Mouse (Mus musculus) neural tube, embryonic 12.5 days (tissue): Measurements from ENCODE around the gene Ncf1. TPM values are rescaled to one million over a fixed set of nuclear protein-coding genes. Genes with fewer than 3 reads are reported as not detected.

Experiments
- ATAC-seq: fragments of 200-750 bp; cut with Nextera tagmentation; 2 replicates; pipeline ENCODE4 v1.8.0; 2017; ENCODE audit warnings: low read depth, mild to moderate bottlenecking, moderate TSS enrichment, moderate library complexity; ENCODE audit not compliant: low FRiP score
- H3K27ac ChIP-seq: fragments of 300-500 bp; sonication (generic); 2 replicates; pipeline ENCODE4 v1.5.1; 2016
- H3K27me3 ChIP-seq: fragments of 300-500 bp; sonication (generic); replicated peaks from 2 replicates; pipeline ENCODE4 v1.6.1; 2016; ENCODE audit warnings: mild to moderate bottlenecking
- H3K36me3 ChIP-seq: fragments of 300-500 bp; sonication (generic); 2 replicates; pipeline ENCODE4 v1.6.1; 2016; ENCODE audit warnings: mild to moderate bottlenecking
- H3K4me1 ChIP-seq: fragments of 300-500 bp; sonication (generic); 2 replicates; pipeline ENCODE4 v1.6.1; 2016
- H3K4me2 ChIP-seq: fragments of 300-500 bp; sonication (generic); replicated peaks from 2 replicates; pipeline ENCODE4 v1.6.1; 2016; ENCODE audit warnings: mild to moderate bottlenecking
- H3K4me3 ChIP-seq: fragments of 300-500 bp; sonication (generic); 2 replicates; pipeline ENCODE4 v1.5.1; 2016
- H3K9ac ChIP-seq: fragments of 300-500 bp; sonication (generic); 2 replicates; pipeline ENCODE4 v1.6.1; 2016; ENCODE audit warnings: mild to moderate bottlenecking
- H3K9me3 ChIP-seq: fragments of 300-500 bp; sonication (generic); 2 replicates; pipeline ENCODE4 v1.6.1; 2016; ENCODE audit warnings: mild to moderate bottlenecking
- WGBS: fragments of 180-500 bp; shearing (Covaris S2); methylation state at CpG from one replicate; pipeline ENCODE4 v1.1.7; 2016; 5-methylcytosine and 5-hydroxymethylcytosine counted together
- polyA plus RNA-seq: library from polyadenylated mRNA; unstranded; fragments of >200 nt; fragmentation: Nextera tagmentation; extraction: Ambion mirVana; gene quantifications from 2 replicates; pipeline ENCODE4 v1.2.1, GENCODE M21; 2016

The Ncf1 gene
- polyA plus RNA-seq, 1 experiment from 2014 or later: 3.5 TPM

DNA sequence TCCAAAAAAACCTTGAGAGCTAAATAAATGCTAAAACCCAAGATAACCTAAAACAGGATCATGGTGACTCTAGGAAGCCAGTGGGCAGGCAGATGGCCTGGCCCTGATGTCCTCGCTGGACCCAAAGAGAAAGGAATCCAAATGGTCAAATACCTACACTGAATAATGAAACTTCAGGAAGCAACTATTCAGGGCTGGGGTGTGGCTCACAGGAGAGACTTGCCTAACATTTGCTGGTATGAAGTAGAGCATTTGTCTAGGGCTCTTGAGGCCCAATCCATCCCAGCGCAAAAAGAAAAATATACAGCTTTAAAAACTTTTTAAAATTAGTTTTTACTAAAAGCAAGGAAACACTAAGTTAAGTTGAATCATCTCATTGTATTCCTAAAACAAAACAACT is 29.5 kb upstream of the Ncf1 start:
- WGBS: 94% methylated on average over 2 of the region's 2 CpGs
- no peaks in the 10 kb centered on the region for H3K9me3 ChIP-seq
- no peaks in the 10 kb centered on the region for H3K27me3 ChIP-seq
- peaks cover 97% of the 10 kb centered on the region for H3K36me3 ChIP-seq
- H3K27ac ChIP-seq: no peak overlapping the region
- no peak overlapping the region for H3K9ac ChIP-seq
- ATAC-seq: no peak
- H3K4me3 ChIP-seq: no peak overlapping the region
- H3K4me2 ChIP-seq: no peak overlapping the region
- no peaks in the 10 kb centered on the region for H3K4me1 ChIP-seq

DNA sequence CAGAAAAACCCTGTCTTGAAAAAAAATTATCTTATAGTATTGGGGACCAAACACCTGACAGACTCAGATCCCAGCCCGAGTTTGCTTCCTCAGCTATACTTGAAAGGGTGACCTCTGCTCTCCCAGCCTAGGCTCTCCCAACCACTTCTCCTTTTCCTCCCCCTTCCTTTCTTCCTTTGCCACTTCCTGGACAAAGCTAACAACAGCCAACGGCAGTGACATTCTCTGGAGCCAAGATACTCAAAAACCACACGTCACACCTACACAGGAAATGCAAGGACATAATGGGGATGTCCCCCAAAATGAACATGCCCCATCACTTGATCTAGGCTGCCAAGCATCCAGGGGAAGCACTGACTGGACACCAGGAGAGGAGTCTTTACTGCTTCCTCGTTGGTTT is 29.0 kb upstream of the Ncf1 start:
- no peaks in the 10 kb centered on the region for H3K27me3 ChIP-seq
- H3K36me3 ChIP-seq: peaks cover 97% of the 10 kb centered on the region
- no peak overlapping the region for H3K9ac ChIP-seq
- ATAC-seq: no peak
- H3K4me3 ChIP-seq: no peak overlapping the region
- no peaks in the 10 kb centered on the region for H3K4me1 ChIP-seq
- H3K27ac ChIP-seq: no peak overlapping the region
- 84% methylated on average over 4 of the region's 4 CpGs for whole genome bisulfite sequencing
- no peak overlapping the region for H3K4me2 ChIP-seq
- no peaks in the 10 kb centered on the region for H3K9me3 ChIP-seq

DNA sequence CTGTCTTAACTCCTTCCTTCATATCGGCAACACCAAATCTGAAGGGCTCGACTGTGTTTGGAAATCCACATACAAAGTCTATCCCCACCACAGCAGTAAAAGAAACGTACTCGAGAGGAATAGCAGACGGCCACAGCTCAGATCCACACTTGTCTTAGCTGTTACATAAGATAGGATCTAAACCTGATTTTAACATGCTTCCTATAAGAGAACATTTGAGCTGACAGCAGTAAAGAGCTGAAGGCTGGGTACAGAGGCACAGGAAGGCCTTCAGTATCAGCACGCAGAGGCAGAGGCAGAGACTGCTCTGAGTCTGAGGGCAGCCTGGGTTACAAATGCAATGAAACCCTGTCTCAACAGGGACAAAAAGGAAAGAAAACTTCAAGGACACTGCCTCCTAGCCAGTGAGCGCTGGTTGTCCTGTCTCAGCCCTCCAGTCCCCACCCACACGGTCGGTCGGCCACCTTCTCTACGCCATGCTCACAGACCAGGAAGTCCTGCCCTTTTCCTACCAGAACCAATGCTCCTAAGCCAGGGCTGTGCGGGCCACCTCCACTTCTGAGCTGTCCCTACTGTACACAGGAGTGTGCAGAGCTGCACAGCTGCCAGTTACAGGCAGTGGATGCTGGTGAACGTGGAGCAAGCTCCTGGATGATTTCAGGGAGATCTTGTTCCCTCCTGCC is 28.1 kb upstream of the Ncf1 start:
- Histone ChIP-seq H3K9me3 (no peaks in the 10 kb centered on the region), H3K27me3 (no peaks in the 10 kb centered on the region), H3K9ac (no peak overlapping the region), H3K4me3 (no peak overlapping the region), H3K4me2 (no peak overlapping the region), H3K36me3 (peaks cover 97% of the 10 kb centered on the region), H3K27ac (no peak overlapping the region), H3K4me1 (no peaks in the 10 kb centered on the region)
- WGBS: 92% methylated on average over 13 of the region's 13 CpGs
- ATAC-seq: no peak

DNA sequence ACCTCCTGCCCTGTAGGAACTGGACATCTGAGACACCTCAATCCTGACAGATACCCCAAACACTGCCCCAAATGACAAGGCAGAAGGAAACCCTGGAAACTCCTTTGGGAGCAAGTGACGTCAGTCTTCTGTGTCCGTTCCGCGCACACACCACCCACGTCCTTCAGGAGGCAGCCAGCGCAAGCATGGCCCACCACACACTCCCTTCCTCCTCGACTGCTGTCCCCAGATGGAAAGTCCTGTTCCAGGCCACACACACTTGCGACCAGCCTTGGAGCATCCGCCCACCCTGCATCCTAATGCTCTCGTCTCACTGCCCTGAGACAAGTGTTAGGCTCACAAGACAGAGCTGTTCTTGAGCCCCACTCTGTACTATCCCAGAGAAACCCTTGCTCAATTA is 25.9 kb upstream of the Ncf1 start:
- Histone ChIP-seq H3K4me1 (no peaks in the 10 kb centered on the region), H3K27me3 (no peaks in the 10 kb centered on the region), H3K27ac (no peak overlapping the region), H3K9me3 (no peaks in the 10 kb centered on the region), H3K36me3 (peaks cover 96% of the 10 kb centered on the region), H3K4me2 (no peak overlapping the region), H3K4me3 (no peak overlapping the region), H3K9ac (no peak overlapping the region)
- ATAC-seq: no peak
- 93% methylated on average over 10 of the region's 10 CpGs for WGBS

DNA sequence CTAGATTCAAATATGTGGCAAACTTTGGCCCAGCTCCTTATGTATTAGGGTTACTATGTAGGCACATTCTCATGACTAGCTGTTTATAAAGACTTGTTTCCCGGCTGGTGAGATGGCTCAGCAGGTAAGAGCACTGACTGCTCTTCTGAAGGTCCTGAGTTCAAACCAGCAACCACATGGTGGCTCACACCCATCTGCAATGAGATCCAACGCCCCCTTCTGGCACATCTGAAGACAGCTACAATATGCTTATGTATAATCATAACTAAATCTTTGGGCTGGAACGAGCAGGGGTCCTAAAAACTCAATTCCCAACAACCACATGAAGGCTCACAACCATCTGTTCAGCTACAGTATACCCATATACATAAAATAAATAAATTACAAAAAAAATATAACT is 24.4 kb upstream of the Ncf1 start:
- Histone ChIP-seq H3K4me1 (no peaks in the 10 kb centered on the region), H3K27ac (no peak overlapping the region), H3K4me2 (no peak overlapping the region), H3K9ac (no peak overlapping the region), H3K9me3 (no peaks in the 10 kb centered on the region), H3K4me3 (no peak overlapping the region), H3K36me3 (peaks cover 94% of the 10 kb centered on the region), H3K27me3 (no peaks in the 10 kb centered on the region)
- 78% methylated on average over 3 of the region's 3 CpGs for WGBS
- ATAC-seq: no peak

DNA sequence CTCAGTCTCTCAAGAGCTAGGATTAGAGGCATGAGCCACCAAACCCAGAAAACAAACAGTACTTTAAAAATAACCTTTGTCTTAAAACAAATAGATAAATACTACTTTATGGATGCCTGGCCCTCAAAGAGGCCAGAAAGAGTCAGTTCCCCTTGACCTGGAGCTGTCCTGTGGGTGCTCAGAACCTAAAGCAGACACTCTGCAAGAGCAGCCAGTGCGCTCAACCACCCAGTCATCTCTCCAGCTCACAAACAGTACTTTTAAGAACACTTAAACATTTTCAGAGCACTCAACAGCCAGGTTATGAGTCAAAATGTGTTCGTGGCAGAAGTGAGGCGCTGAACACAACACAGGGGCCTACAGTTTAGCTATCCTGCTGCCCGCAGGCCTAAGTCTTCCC is 21.7 kb upstream of the Ncf1 start:
- Histone ChIP-seq H3K4me3 (no peak overlapping the region), H3K9me3 (no peaks in the 10 kb centered on the region), H3K4me1 (no peaks in the 10 kb centered on the region), H3K4me2 (no peak overlapping the region), H3K36me3 (peaks cover 97% of the 10 kb centered on the region), H3K27ac (no peak overlapping the region), H3K27me3 (no peaks in the 10 kb centered on the region), H3K9ac (no peak overlapping the region)
- WGBS: 98% methylated on average over 4 of the region's 4 CpGs
- no peak for ATAC-seq

DNA sequence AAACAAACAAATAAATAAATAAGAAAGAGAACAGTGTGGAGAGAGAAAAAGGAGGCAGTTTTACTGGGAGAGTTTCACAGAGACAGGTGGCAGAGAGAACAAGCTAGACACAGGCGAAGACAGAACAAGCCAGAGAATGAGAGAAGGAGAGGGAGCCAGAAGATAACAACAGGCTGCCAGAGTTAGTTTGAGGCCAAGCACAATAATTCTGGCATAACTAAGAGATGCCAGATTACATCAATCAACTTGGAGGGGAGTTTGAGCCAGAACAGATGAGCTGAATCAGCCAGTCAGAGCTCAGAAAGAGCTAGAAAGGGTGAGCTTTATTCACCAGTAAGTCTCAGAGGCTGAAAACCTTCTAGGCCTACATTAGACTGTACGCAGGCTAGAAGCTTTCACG is 21.2 kb upstream of the Ncf1 start:
- ATAC-seq: no peak
- Histone ChIP-seq H3K4me1 (no peaks in the 10 kb centered on the region), H3K9me3 (no peaks in the 10 kb centered on the region), H3K27ac (no peak overlapping the region), H3K27me3 (no peaks in the 10 kb centered on the region), H3K9ac (no peak overlapping the region), H3K4me2 (no peak overlapping the region), H3K36me3 (peaks cover 97% of the 10 kb centered on the region), H3K4me3 (no peak overlapping the region)
- 94% methylated on average over 3 of the region's 3 CpGs for WGBS

DNA sequence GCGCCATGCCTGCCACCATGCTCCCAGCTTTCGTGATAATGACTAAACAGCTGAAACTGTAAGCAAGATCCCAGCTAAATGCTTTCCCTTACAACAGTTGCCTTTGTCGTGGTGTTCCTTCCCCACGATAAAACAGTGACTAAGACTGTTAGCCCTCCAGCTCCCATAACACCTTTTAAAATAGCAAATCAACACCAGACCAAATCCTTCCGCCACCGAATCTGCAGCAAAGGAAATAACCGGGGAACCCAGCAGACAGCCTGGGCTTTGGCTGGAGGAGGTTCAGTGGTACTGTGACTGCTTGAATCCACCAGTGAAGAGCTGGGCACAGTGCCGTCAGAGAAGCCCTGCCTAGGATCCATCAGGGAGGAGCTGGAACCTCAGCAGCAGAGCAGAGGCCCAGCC is 19.8 kb upstream of the Ncf1 start:
- no peaks in the 10 kb centered on the region for H3K4me1 ChIP-seq
- H3K9me3 ChIP-seq: no peaks in the 10 kb centered on the region
- H3K27ac ChIP-seq: no peak overlapping the region
- H3K9ac ChIP-seq: no peak overlapping the region
- peaks cover 97% of the 10 kb centered on the region for H3K36me3 ChIP-seq
- no peak overlapping the region for H3K4me3 ChIP-seq
- H3K27me3 ChIP-seq: no peaks in the 10 kb centered on the region
- ATAC-seq: no peak
- WGBS: 96% methylated on average over 8 of the region's 8 CpGs
- H3K4me2 ChIP-seq: no peak overlapping the region

DNA sequence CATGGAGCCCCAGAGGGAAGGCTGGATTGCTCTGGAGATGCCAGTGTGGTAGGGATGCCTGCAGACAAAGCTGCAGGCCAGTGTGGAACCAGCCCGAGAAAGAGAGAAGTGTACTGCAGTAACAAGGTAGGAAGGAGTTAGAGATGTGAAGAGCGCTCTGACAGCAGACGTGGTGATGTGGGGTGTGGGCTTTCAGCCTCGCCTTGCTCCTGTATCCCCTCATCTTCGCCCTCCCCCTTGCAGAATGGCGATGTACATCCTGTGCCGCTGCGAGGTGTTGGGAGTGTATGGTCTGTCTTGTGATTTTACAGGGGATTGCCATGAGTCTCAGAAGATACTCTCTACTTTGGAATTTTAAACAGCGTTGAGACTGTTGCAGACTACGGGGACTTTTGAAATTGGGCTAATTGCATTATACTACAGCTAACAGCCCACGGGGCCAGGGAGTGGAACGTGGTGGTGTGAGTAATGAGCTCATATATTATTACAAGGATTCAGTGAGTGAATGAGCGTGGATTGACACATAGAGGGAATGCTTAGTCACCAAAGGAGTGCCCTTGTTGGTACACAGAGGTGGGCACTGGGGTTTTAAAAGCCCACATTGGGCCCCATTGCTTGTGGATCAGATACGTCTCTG is 19.3 kb upstream of the Ncf1 start:
- no peak overlapping the region for H3K4me3 ChIP-seq
- ATAC-seq: no peak
- H3K9ac ChIP-seq: no peak overlapping the region
- H3K9me3 ChIP-seq: no peaks in the 10 kb centered on the region
- WGBS: 94% methylated on average over 14 of the region's 14 CpGs
- no peaks in the 10 kb centered on the region for H3K4me1 ChIP-seq
- peaks cover 97% of the 10 kb centered on the region for H3K36me3 ChIP-seq
- H3K27me3 ChIP-seq: no peaks in the 10 kb centered on the region
- H3K4me2 ChIP-seq: no peak overlapping the region
- no peak overlapping the region for H3K27ac ChIP-seq

DNA sequence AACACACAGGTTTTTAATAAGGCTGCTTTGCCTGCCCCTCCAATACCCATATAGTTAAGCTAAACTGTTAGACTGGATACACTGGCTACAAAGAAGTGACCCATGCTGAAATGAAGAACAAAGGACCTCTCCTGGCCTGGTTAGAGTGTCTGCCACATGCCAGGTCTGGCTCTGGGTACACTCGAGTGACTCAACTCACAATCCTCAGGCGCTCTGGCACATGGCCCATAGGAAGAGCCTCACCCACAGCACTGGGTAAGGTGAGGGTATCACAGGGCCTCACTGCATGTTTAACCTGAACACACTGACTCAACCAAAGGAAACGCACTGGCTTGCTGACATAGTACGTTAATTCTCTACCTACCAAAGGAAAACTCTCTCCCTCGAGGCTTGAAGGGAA is 16.7 kb upstream of the Ncf1 start:
- H3K9me3 ChIP-seq: no peaks in the 10 kb centered on the region
- peaks cover 97% of the 10 kb centered on the region for H3K36me3 ChIP-seq
- no peaks in the 10 kb centered on the region for H3K27me3 ChIP-seq
- no peak overlapping the region for H3K9ac ChIP-seq
- ATAC-seq: no peak
- H3K4me2 ChIP-seq: no peak overlapping the region
- WGBS: 94% methylated on average over 5 of the region's 5 CpGs
- H3K4me3 ChIP-seq: no peak overlapping the region
- H3K27ac ChIP-seq: no peak overlapping the region
- H3K4me1 ChIP-seq: no peaks in the 10 kb centered on the region

DNA sequence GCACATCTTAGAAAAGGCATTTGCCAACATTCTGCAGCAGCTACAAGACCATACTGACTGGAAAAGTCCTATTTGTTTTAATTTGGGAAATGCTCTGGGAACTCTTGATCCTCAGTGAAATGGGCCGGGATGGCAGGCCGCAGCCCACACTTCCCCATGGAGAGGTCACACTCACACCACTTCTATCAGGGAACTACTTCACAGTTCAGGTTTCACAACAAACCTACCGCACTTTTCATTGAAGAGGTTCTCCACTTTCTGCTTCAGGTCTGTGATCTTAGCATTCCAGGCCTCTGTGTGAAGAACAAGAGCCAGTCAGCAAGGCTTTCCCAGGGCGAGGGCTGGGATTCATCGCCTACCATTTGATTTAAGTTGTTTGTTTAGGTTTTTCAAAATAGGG is 15.5 kb upstream of the Ncf1 start:
- Histone ChIP-seq H3K9ac (no peak overlapping the region), H3K36me3 (peaks cover 100% of the 10 kb centered on the region), H3K4me1 (no peaks in the 10 kb centered on the region), H3K4me3 (no peak overlapping the region), H3K27me3 (no peaks in the 10 kb centered on the region), H3K4me2 (no peak overlapping the region), H3K27ac (no peak overlapping the region), H3K9me3 (no peaks in the 10 kb centered on the region)
- 94% methylated on average over 5 of the region's 5 CpGs for WGBS
- ATAC-seq: no peak

DNA sequence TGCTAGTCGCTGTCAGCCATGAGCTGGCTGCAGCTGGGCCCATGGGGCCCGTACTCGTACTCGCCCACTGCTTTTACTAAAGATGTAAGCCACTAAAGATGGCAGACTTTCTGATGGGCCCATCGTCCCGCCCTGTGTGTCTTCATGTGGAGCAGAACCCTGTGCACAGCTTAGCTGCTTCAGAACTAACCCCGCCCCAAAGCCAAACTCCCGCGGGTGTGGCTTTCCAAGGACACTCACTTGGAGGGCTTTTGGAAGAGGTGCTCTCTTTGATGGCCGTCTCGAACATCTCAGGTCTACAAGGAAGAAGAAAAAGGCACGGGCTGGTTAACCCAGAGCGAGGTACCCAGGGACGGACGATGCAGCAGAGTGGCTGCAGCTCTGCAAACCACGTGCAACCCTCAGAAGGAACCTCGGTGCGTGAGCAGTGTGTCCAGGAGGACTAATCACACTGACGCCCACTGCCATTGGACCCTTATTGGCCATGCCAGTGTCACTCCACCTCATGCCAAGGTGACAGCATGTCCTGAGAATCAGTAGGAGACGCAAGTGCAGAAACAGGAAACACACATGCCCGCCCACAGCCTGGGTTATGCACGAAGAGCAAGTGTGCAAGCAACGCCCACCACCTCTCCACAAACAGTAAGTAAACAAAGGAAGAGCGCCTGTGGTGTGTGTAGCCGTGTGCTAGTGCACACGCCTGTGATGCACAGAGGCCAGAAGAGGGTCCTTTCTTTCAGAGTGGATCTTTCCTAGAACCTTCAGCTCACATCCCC is 14.4 kb upstream of the Ncf1 start:
- no peak for ATAC-seq
- H3K9ac ChIP-seq: no peak overlapping the region
- no peaks in the 10 kb centered on the region for H3K4me1 ChIP-seq
- no peaks in the 10 kb centered on the region for H3K9me3 ChIP-seq
- no peak overlapping the region for H3K4me3 ChIP-seq
- H3K36me3 ChIP-seq: peaks cover 100% of the 10 kb centered on the region
- 94% methylated on average over 26 of the region's 26 CpGs for WGBS
- H3K27me3 ChIP-seq: no peaks in the 10 kb centered on the region
- no peak overlapping the region for H3K4me2 ChIP-seq
- no peak overlapping the region for H3K27ac ChIP-seq
